Mouse (Mus musculus) bone marrow, adult 2 months (tissue): ENCODE data around the gene Atl2.

Experiments used
- CTCF ChIP-seq: fragments of 200-500 bp; IDR thresholded peaks from 2 replicates; pipeline ENCODE4 v1.5.1; 2011; ENCODE audit warnings: low read length, control low read depth; ENCODE audit not compliant: control insufficient read depth, insufficient read depth
- POLR2A ChIP-seq: fragments of 200-500 bp; IDR thresholded peaks from 2 replicates; pipeline ENCODE4 v1.6.1; 2011; ENCODE audit warnings: low read depth, mild to moderate bottlenecking, control low read depth, low read length, borderline replicate concordance; ENCODE audit not compliant: control insufficient read depth

DNA sequence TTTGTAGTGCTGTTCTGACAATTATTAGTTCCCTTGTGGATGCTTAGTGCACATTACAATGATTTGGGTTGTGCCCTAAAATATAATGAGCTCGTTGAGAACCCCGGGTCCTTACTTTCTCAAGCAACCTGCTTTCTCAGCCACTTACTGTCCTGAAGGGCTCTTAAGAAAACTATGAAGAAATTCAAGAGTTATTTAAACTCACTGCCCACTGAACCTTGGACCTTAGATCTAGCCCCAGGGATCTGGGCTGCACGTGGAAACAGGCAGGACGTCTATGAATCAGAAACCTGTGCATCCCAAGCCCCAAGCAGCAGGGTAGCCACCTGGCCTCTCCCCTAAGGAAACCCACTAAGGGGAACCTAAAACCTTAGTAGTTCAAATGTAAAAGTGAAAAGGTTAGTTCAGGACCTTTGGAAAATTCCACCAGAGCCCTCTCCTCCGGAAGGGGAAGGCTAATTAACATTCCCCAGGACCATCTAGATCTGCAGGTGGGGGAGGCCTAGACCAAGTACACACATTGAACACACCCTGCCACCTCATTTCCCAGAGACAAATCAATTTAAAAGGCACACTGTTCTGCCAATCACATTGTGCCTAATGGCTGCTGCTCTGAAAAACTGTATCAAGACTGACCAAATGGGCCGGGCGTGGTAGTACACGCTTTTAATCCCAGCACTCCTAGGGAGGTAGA, 88.5 kb downstream of the Atl2 start:
- no peak for TF ChIP-seq POLR2A
- no peak for TF ChIP-seq CTCF
